Mouse (Mus musculus) embryonic facial prominence, embryonic 12.5 days (tissue): Measurements from ENCODE around the gene Tbc1d9. TPM values are rescaled to one million over a fixed set of nuclear protein-coding genes. Genes with fewer than 3 reads are reported as not detected.

Experiments used
- ATAC-seq: fragments of 200-750 bp; cut with Nextera tagmentation; 2 replicates; pipeline ENCODE4 v1.8.0; 2017; ENCODE audit not compliant: insufficient number of reproducible peaks, insufficient read depth, low FRiP score, low TSS enrichment
- H3K27ac ChIP-seq: fragments of 300-500 bp; sonication (generic); 2 replicates; pipeline ENCODE4 v1.5.1; 2016; ENCODE audit warnings: mild to moderate bottlenecking
- H3K27me3 ChIP-seq: fragments of 300-500 bp; sonication (generic); 2 replicates; pipeline ENCODE4 v1.6.1; 2016; ENCODE audit warnings: mild to moderate bottlenecking, moderate library complexity
- H3K36me3 ChIP-seq: fragments of 300-500 bp; sonication (generic); 2 replicates; pipeline ENCODE4 v1.6.1; 2016; ENCODE audit warnings: mild to moderate bottlenecking
- H3K4me1 ChIP-seq: fragments of 300-500 bp; sonication (generic); 2 replicates; pipeline ENCODE4 v1.6.1; 2016
- H3K4me2 ChIP-seq: fragments of 300-500 bp; sonication (generic); replicated peaks from 2 replicates; pipeline ENCODE4 v1.6.1; 2016; ENCODE audit warnings: mild to moderate bottlenecking, moderate library complexity
- H3K4me3 ChIP-seq: fragments of 300-500 bp; sonication (generic); 2 replicates; pipeline ENCODE4 v1.5.1; 2016; ENCODE audit warnings: mild to moderate bottlenecking
- H3K9ac ChIP-seq: fragments of 300-500 bp; sonication (generic); 2 replicates; pipeline ENCODE4 v1.6.1; 2016; ENCODE audit warnings: mild to moderate bottlenecking, moderate library complexity
- H3K9me3 ChIP-seq: fragments of 300-500 bp; sonication (generic); 2 replicates; pipeline ENCODE4 v1.6.1; 2016; ENCODE audit warnings: mild to moderate bottlenecking, moderate library complexity
- WGBS: fragments of 180-500 bp; shearing (Covaris S2); methylation state at CpG from one replicate; pipeline ENCODE4 v1.1.7; 2016; 5-methylcytosine and 5-hydroxymethylcytosine counted together
- polyA plus RNA-seq: library from polyadenylated mRNA; unstranded; fragments of >200 nt; fragmentation: Nextera tagmentation; extraction: Ambion mirVana; gene quantifications from 2 replicates; pipeline ENCODE4 v1.2.1, GENCODE M21; 2016

Tbc1d9 gene
- polyA plus RNA-seq, 1 experiment from 2014 or later: 4.0 TPM

DNA sequence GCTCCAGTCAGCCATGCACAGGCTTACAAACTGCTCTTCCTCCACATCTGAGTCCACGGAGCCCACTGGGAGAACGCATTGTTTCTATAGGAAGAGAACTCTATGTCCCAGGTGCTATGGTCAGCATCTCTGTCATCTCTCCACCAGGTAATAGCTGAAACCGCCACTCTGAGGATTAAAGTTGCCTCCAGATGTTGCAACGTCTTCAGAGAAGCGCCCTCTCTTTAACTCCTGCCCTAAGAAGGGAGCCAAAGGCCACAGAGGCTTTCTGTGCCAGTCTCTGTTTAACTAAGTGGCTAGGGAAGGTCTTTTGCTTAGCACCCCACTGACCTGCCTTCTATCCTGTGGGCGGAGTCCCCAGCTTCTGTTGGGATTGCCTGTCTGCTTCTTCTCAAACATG lies 85.7 kb downstream of the Tbc1d9 start:
- Histone ChIP-seq H3K36me3 (peaks cover 8% of the 10 kb centered on the region; the same call in 1 of the 2 replicates), H3K4me1 (no peaks in the 10 kb centered on the region), H3K4me2 (no peak overlapping the region), H3K9ac (no peak overlapping the region), H3K27me3 (no peaks in the 10 kb centered on the region), H3K9me3 (no peaks in the 10 kb centered on the region), H3K4me3 (no peak overlapping the region), H3K27ac (no peak overlapping the region)
- WGBS: 80% methylated on average over 6 of the region's 6 CpGs
- no peak for ATAC-seq

DNA sequence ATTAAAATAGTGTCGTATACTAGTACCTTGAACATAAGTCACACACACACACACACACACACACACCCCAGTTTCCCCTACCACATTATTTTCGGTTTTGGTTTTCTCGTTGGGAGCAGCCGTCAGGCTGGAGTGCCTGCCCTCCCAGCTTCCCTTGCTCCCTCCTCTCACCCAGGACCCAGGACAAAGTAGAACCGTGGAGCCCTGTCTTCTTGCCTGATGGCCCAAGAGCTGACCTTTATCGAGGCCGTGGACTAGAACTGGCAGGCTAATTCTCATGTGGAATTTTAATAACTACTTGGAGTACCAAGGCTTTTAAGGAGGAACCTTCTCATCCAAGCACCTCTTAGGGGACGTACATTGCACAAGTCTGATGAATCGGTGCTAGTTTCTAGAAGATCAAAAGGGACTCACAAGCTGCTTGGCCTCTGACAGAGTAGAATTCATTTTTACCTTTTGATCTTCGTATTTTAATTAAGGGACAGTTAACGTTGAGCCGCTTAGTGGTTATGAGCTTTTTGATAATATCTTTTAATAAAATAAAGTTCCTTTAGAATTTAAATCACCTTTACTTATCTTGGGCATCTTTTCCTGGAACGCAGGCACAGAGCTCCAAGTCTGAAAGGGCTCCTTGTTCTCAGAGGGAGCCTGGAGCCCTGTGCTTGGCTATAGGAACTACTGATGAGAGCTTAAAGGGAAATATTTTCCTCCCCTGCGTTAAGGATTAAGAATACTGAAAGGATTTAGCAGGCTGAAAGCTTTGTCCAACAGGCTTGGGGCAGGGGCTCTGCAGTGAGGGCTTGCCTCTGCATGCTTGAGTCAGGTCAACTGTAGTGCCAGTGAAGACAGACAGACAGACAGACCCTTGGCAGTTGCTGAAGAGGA lies 86.5 kb downstream of the Tbc1d9 start:
- Histone ChIP-seq H3K9me3 (no peaks in the 10 kb centered on the region), H3K4me3 (no peak overlapping the region), H3K4me1 (no peaks in the 10 kb centered on the region), H3K36me3 (peaks cover 8% of the 10 kb centered on the region; the same call in 1 of the 2 replicates), H3K27me3 (no peaks in the 10 kb centered on the region), H3K9ac (no peak overlapping the region), H3K27ac (peak overlapping the region; percentile 41; the same call in 1 of the 2 replicates), H3K4me2 (no peak overlapping the region)
- ATAC-seq: no peak
- WGBS: 53% methylated on average over 14 of the region's 14 CpGs

DNA sequence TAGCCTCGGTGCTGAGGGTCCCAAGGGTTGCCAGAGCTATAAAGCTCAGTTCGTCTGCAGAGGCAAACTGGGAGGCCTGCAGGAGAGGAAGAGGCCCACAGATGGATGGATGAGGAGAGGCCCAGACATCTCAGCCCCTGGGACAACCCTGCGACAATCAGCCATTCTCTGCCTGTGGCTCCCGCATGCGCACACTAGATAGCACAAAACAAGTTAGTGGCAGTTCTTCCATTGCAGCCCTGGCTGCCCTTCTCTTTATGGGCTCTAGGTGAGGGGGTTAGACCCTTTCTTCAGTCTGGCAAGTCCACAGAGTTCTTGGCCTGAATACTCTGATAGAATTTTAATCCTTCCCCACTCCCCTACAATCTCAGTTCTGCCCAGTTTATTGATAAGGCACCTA lies 87.6 kb downstream of the Tbc1d9 start:
- no peak overlapping the region for H3K9ac ChIP-seq
- no peak for ATAC-seq
- H3K9me3 ChIP-seq: no peaks in the 10 kb centered on the region
- H3K4me2 ChIP-seq: no peak overlapping the region
- H3K4me3 ChIP-seq: no peak overlapping the region
- no peaks in the 10 kb centered on the region for H3K4me1 ChIP-seq
- no peaks in the 10 kb centered on the region for H3K27me3 ChIP-seq
- no peak overlapping the region for H3K27ac ChIP-seq
- H3K36me3 ChIP-seq: peaks cover 8% of the 10 kb centered on the region; the same call in 1 of the 2 replicates
- WGBS: 76% methylated on average over 5 of the region's 5 CpGs

DNA sequence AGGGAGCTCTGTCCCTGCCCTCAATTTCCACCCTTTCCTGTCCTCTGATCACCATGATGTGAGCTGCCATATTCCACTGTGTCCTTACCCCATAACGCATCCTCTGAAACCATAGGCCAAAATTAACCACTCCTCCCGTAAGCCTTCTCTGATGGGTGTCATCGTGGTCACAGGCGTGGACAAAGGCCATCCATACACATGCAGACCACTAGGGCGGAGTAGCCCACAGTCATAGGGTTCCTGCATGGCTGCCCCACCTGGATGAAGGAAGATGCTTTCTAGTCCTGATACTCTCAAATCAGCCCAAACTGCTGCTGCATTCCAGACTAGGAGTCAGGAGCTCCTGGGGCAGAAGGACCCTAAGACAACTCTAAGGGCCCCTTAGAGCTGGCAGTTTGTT lies 92.5 kb downstream of the Tbc1d9 start:
- no peak overlapping the region for H3K4me2 ChIP-seq
- no peak overlapping the region for H3K4me3 ChIP-seq
- ATAC-seq: no peak
- H3K9ac ChIP-seq: no peak overlapping the region
- no peaks in the 10 kb centered on the region for H3K4me1 ChIP-seq
- peaks cover 3% of the 10 kb centered on the region; the same call in 1 of the 2 replicates for H3K36me3 ChIP-seq
- no peaks in the 10 kb centered on the region for H3K9me3 ChIP-seq
- H3K27ac ChIP-seq: no peak overlapping the region
- H3K27me3 ChIP-seq: no peaks in the 10 kb centered on the region
- 93% methylated on average over 5 of the region's 5 CpGs for WGBS

- H3K27ac ChIP-seq: no peak overlapping the region
- no peaks in the 10 kb centered on the region for H3K9me3 ChIP-seq
- WGBS: 72% methylated on average over 16 of the region's 16 CpGs
- no peaks in the 10 kb centered on the region for H3K4me1 ChIP-seq
- H3K4me3 ChIP-seq: no peak overlapping the region
- H3K9ac ChIP-seq: no peak overlapping the region
- no peaks in the 10 kb centered on the region for H3K27me3 ChIP-seq
- peak; percentile 72 for ATAC-seq
- H3K36me3 ChIP-seq: no peaks in the 10 kb centered on the region
- no peak overlapping the region for H3K4me2 ChIP-seq
Measured at GRCm38 (mm10) chr8:83260418-83261215, 95.5 kb downstream of the Tbc1d9 start.

DNA sequence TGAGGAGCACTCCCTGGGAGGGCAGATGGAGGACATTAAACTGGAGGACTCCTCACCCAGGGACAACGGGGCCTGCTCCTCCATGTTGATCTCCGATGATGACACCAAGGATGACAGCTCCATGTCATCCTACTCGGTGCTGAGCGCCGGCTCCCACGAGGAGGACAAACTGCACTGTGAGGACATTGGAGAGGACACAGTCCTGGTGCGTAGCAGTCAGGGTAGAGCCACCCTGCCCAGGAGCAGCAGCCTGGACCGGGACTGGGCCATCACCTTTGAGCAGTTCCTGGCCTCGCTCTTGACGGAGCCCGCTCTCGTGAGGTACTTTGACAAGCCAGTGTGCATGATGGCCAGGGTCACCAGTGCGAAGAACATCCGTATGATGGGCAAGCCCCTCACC lies 106.0 kb downstream of the Tbc1d9 start:
- Histone ChIP-seq H3K9me3 (no peaks in the 10 kb centered on the region), H3K4me2 (no peak overlapping the region), H3K27me3 (no peaks in the 10 kb centered on the region), H3K4me3 (no peak overlapping the region), H3K27ac (no peak overlapping the region), H3K9ac (no peak overlapping the region), H3K4me1 (no peaks in the 10 kb centered on the region; the same call in 1 of the 2 replicates), H3K36me3 (peaks cover 4% of the 10 kb centered on the region; the same call in 1 of the 2 replicates)
- no peak for ATAC-seq
- 93% methylated on average over 14 of the region's 14 CpGs for WGBS

GRCm38 (mm10) chr8:83272464-83272863 lies 107.3 kb downstream of the Tbc1d9 start:
- no peaks in the 10 kb centered on the region for H3K9me3 ChIP-seq
- no peaks in the 10 kb centered on the region for H3K36me3 ChIP-seq
- 76% methylated on average over 10 of the region's 10 CpGs for WGBS
- no peak overlapping the region for H3K4me2 ChIP-seq
- H3K4me3 ChIP-seq: no peak overlapping the region
- H3K27ac ChIP-seq: no peak overlapping the region
- H3K9ac ChIP-seq: no peak overlapping the region
- H3K4me1 ChIP-seq: no peaks in the 10 kb centered on the region; the same call in 1 of the 2 replicates
- H3K27me3 ChIP-seq: no peaks in the 10 kb centered on the region
- no peak for ATAC-seq

GRCm38 (mm10) chr8:83274470-83274869 lies 109.3 kb downstream of the Tbc1d9 start:
- no peak for ATAC-seq
- no peak overlapping the region for H3K27ac ChIP-seq

DNA sequence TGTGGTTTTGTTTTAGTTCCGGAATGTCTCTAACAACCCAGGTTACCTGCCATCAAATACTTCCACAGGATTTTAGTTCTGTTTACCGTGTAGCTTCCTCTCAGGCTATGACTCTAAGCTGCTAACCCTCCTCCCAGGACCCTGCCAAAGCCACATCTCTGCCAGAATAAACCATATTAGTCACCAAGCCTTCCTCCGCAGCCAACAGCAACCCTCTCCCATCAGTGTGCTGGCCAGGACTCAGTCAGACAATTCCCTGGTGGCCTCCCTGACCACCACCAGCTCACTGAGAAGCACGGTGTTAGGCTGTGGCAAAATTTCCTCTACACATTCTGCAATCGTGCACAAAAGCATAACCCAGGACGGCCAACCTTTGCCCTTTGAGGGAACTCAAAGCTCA lies 113.3 kb downstream of the Tbc1d9 start:
- Histone ChIP-seq H3K4me2 (no peak overlapping the region), H3K9ac (no peak overlapping the region), H3K4me3 (no peak overlapping the region), H3K27me3 (no peaks in the 10 kb centered on the region), H3K4me1 (no peaks in the 10 kb centered on the region; the same call in 1 of the 2 replicates), H3K27ac (no peak overlapping the region), H3K36me3 (no peaks in the 10 kb centered on the region), H3K9me3 (no peaks in the 10 kb centered on the region)
- no peak for ATAC-seq
- 89% methylated on average over 6 of the region's 6 CpGs for WGBS

More at GRCm38 (mm10) chr8:83274470-83274869, 109.3 kb downstream of the Tbc1d9 start:
- Histone ChIP-seq H3K36me3 (no peaks in the 10 kb centered on the region), H3K4me1 (no peaks in the 10 kb centered on the region; the same call in 1 of the 2 replicates), H3K27me3 (no peaks in the 10 kb centered on the region), H3K9ac (no peak overlapping the region), H3K4me2 (no peak overlapping the region), H3K9me3 (no peaks in the 10 kb centered on the region), H3K4me3 (no peak overlapping the region)
- WGBS: 50% methylated on average over 11 of the region's 11 CpGs

DNA sequence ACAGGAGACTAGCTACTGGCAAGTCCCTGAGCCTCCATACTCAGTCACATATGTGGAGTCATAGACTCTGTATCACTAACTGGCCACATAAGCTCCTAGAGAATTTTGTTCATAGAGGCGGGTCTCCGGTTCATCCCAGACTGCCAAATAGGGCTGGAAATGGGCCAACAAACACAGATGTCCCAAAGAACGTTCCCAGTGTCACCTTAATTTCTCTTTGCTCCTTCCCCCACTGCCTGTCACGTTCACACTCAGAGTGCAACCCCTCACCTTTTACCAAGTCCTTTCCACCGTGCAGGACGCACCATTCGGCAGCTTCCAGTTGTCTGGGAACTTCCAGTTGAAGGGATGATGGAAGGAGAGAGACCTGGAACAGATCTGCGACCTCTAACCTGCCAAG lies 120.2 kb downstream of the Tbc1d9 start:
- 83% methylated on average over 8 of the region's 8 CpGs for WGBS
- Histone ChIP-seq H3K4me1 (no peaks in the 10 kb centered on the region), H3K9me3 (no peaks in the 10 kb centered on the region), H3K9ac (no peak overlapping the region), H3K4me2 (no peak overlapping the region), H3K27ac (no peak overlapping the region), H3K4me3 (no peak overlapping the region), H3K36me3 (no peaks in the 10 kb centered on the region), H3K27me3 (peaks cover 17% of the 10 kb centered on the region)
- ATAC-seq: no peak

DNA sequence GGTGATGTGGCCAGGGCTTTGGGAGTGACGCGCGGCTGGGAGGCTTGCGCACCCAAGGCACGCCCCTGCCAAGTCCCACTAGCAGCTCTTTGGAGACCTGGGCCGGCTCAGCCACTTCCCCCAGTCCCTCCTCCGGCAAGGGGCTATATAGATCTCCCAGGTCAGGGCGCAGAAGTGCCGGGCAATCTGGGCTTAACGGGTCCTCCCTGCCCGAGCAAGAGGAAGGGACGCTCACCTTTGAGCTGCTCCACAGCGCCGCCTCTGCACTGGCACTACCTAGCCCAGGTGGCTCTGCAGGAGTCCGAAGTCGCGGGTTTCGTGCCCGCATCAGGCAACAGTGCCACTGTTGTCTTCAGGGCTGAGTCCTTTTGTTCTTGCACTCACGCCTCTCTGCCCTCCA lies 125.0 kb downstream of the Tbc1d9 start, which contains the start of gene Ucp1:
TSS of gene Ucp1 (plus strand) at position 177 of the 400 bp plus-strand sequence.
- Histone ChIP-seq H3K27ac (no peak within 1 kb of the TSS), H3K27me3 (peaks cover 21% of the 10 kb centered on the region), H3K36me3 (no peaks in the 10 kb centered on the region), H3K4me3 (peak within 1 kb of the TSS; percentile 27), H3K4me2 (peak within 1 kb of the TSS; percentile 53), H3K4me1 (no peaks in the 10 kb centered on the region), H3K9me3 (no peaks in the 10 kb centered on the region), H3K9ac (0 out of 2 replicates have a peak within 1 kb of the TSS, but pooled peaks have one; percentile 4)
- 2% methylated on average over 20 of the region's 20 CpGs for WGBS
- no peak for ATAC-seq
